Mouse (Mus musculus) lung, adult 18-20 months (tissue): ENCODE measurements around the gene Duxf3.
"Not testable (repeated sequence)": the region's sequence is repeated elsewhere in the genome, so short reads cannot be mapped to it uniquely, and the experiment has no call there.

Experiments used
- DNase-seq, 2 experiments: peaks; one replicate each; pipeline ENCODE4 v3.0.0; 2022; ENCODE audit warnings: mixed read lengths in 2 of 2

Gene Duxf3

DNA sequence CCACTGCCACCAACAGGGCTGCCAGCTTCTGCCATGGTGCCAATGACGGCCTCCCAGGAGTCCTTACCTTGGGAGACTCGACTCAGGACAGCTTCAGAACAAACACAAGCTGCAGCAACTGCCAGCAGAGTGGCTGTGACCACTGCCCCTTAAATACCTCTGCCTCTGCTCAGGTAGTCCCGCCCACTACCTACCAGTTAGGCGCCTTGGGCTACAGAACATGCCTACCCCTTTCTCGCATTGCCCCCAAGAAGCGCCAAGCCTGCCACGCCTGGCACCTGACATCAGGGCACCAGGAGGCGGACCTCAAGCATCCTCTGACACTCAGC, at the start of gene Duxf3:
Gene Duxf3, minus strand, starts transcription at position 35 of the 329 bp plus-strand sequence.
- peak in 1 of 2 experiments; percentile 31 for DNase-seq

DNA sequence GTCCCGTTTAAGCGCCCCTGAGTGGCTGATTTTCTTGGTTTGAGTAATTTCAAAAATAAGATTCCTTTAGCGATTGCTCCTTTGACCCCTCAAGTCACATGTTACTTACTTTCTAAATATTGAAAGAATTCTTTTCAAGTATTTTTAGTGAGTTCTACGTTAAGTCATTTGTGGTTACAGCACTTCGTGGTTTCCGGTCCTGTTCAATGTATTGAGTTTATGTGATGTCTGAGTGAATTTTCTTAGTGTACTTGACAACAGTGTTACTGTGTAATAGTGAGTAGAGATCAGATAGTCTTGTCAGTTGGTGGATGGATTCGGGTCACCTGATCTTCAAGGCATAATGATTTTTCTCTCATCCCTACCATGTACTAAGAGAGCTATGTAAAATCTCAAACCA, 49.8 kb upstream of the Duxf3 start:
- no peak for DNase-seq

DNA sequence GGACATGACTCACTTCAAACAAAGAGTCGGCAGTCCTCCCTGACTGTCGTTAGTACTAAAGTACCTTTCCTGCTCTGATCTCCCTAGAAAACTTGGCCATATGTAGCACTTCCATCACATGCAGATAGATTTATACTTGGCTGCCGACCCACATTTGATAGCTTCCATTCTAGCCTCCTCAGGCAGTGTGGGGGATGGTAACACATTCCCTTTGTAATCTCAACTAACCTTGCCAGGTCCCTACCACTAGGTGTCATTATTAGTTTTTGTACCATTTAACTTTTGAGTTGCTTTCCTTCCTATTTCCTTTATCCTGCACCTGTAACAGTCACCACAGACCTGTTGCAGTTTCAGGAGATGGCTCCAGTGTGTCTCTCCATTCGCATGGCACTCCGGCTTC, 26.0 kb upstream of the Duxf3 start:
- no peak for DNase-seq

DNA sequence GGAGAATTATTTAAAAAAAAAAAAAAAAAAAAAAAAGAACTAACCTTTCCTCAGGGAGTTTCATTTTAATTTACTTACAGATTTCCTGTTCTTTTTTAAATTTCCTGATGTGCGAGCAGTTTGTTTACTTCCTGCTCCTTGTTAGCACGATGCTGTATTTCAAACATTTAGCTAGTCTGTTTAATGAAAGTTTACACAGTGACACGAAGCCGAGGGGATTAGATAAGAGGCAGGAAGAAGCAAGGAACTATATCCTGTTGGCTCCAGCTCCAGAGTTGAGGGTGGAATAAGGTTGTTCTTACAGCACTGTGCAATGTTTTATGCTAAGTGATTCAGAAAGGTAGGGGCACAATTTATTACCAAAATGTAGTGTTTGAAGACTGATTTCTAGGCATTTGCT, 23.5 kb upstream of the Duxf3 start:
- DNase-seq: peak in 1 of 2 experiments; percentile 64

DNA sequence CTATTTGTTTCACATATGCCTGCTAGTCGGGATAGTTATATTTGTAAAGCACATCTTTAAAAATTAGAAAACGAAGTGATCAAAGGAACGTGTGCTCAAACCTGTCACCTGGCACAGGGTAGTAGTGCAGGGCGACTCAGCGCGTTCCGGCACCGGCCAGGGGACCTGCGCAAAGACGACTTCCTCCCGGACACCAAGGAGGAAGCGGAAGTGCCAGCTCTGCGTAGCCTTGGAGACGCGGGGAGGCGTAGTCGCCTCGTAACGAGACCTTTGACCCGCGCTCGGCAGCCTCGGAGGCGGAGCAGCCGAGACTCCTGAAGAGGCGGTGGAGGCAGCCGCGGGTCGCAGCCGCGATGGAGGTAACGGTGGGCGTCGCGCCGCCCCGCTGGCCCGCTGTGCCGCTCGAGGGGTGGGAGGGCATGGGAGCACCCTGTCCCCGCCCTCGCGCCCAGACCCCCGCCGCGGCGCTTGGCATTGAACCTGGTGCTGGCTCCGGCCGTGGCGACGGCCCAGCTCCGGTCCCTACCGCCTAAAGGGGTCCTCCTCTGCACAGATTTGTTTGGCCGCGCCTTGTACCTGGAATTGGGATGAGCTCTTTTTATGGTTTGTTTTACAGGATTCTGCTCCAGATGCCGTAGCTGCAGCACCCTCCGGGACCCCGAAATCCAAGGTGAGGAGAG, 22.9 kb upstream of the Duxf3 start, which contains the start of gene Gcc2:
Gene Gcc2, plus strand, starts transcription at position 285 of the 680 bp plus-strand sequence.
- peak; percentile 95 to 97 for DNase-seq

DNA sequence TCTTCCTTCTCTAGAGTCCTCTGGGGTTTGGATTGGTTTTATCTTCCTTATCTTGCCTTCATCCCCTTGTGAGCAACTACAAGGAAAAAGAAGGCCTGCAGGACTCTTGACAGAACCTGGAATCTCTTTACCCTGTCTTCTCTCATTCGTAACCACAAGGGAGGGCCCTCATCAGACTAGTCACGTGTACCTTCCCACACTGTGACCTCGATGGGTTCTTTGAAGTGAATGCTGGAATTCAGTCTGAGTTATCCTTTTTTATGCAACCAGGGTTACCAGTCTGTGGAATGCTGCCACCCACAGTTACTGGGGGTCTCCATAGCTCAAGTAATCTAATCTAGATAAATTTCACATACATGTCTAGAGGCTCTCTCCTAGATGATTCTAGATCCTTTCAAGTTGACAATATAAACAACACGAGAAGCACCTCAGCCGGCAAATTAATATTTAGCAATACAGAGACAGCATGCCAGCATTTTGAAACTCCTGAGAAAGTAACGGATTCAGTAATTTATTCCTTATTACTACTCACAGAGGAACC, 22.2 kb upstream of the Duxf3 start:
- DNase-seq: no peak

DNA sequence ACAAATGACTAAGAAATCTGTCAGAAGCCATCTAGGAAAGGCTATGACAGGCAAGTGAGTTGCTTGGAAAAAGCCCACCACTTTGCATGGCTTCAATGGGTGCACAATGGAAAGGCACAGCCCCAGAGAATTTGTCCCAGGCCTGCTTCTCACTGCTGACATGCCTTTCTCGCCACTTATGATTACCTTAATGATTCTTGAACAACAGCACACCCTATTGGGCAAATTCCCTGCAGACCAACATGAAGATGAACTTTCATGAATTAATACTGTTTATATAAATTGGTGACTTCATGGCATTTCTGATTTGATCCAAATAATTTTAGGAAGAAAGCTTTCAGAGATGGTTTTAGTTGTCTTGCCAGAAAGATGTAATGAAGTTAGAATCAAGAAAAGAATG, 17.1 kb upstream of the Duxf3 start:
- DNase-seq: no peak

DNA sequence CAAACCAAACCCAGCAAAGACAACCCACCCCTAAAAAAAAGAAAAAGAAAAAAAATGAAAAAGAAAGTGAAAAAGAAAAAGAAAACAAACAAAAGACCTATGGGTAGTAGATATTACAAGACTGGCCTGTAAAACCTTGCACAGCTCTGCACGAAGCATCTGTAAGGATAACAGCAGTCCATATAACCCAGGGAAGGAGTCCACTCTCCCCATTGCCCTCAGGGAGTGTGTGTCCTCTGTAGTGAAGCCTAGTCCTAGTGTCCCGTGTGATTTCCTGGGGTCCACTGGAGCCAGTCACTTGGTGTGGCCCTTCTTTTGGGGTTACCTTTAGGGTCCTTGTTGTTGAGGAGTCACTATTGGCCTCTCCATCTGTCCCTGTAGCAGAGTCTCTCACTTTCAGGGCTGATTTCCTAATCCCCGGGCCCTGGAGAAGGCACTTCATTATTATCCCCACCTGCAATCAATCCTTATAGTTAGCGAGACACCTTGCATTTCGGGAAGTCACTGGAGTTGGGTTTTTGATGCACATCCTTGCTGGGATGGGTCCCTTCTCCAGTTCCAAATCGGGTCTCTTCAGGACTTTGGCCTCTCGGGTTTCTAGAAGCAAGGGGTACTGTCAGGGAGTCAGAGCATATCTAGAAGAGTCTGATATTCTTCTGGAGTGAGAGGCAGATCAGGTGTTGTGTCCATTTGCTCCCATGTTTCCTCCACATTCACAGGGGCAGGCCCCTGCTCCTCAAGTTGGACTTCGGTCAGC, 6.7 kb upstream of the Duxf3 start:
- DNase-seq: peak in 1 of 2 experiments; percentile 64

DNA sequence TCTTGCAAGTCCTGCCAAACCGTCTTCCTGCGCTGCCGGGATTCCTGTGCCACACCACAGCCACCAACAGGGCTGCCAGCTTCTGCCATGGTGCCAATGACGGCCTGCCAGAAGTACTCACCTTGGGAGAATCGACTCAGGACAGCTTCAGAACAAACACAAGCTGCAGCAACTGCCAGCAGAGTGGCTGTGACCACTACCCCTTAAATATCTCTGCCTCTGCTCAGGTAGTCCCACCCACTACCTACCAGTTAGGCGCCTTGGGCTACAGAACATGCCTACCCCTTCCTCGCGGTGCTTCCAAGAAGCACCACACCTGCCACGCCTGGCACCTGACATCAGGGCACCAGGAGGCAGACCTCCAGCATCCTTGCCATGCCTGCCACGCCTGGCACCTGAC, 4.1 kb upstream of the Duxf3 start, which contains the start of gene Gm4981:
Gene Gm4981, minus strand, starts transcription at position 89 of the 400 bp plus-strand sequence.
- DNase-seq: no peak

DNA sequence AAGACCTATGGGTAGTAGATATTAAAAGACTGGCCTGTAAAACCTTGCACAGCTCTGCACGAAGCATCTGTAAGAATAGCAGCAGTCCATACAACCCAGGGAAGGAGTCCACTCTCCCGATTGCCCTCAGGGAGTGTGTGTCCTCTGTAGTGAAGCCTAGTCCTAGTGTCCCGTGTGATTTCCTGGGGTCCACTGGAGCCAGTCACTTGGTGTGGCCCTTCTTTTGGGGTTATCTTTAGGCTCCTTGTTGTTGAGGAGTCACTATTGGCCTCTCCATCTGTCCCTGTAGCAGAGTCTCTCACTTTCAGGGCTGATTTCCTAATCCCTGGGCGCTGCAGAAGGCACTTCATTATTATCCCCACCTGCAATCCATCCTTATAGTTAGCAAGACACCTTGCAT, 2.5 kb upstream of the Duxf3 start:
- DNase-seq: peak in 1 of 2 experiments; percentile 23

DNA sequence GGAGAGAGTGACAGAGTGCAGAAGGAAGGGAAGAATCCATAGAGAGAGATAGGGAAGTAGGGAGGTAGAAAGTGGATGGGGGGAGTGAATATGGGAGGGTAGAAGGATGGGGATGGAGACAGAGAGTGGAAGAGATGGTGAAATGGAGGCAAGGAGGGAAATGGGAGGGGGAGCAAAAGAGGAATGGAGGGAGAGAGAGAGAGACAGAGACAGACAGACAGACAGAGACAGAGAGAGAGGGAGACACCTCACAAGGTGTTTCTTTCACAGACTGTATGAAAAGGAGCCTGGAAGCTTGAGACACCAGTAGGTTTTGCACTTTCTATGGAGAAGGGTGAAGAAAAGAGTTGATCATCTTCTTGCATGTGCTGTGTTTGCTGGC, 1.3 kb upstream of the Duxf3 start:
- DNase-seq: not testable (repeated sequence)

DNA sequence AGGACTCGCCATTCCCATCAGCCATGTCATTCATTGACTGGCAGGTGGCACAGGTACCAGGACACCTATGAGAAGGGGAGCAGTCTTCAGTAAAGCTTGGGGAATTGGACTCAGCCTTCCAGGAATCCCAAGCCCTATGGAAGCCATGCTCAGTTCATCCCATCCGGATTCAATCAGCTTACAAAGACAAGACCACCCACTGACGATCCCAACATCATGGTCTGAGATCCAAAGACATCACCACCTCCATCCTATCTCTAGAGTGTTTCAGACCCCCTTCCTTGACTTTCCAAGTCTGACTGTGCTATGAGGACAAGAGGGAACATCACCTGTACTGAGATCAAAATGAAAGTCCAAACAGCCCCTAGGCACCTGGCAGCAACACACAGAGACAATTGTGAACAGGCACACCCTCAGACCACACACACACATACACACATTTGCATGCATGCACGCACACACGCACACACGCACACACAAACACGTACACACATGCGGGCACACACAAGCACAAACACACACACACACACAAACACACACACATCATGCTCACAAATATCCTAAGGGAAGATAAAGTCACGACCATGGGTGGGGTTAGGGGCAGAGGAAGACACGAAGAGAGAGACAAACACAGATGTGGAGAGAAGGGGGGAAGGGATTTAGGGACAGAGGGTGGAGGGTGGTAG, 722 bp upstream of the Duxf3 start:
- peak in 1 of 2 experiments; percentile 33 for DNase-seq

DNA sequence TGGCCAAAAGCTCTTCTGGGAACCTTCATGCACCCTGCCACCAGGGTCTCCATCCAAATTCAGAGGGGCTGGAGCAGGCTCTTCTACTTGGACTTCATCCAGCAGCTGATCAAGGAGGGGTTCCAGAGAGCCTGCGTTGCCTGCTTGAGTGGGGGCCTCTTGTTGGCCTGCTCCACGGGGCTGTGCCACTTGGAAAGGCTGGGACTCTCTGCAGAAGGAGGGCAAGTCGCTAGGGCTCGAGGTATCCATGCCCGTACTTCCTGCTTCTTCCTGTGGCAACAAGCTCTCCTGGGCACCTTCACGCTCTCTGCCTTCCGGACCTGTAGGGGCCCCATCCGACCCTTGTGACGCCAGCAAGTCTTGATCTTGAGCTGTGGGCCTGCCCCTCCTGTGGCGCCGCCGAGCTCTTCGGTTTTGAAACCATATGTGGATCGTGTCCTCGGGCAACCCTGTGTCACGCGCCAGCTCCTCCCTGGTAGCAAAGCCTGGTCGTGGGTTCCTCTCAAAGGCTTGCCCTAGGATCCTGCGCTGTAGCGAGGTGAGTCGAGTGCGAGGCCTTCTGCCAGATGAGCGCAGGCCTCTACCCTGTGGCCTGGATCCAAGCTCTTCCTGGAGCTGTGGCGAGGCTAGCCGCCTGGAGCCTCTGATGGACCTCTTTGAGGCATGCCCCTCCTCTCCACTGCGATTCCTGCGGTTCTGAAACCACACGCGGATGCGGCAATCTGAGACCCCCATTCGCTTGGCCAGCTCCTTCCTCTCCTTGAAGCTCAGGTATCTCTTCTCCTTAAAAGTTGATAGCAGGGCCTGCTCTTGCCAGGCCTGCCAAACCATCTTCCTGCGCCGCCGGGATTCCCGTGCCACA, 465 bp downstream of the Duxf3 start:
- peak; percentile 65 to 76 for DNase-seq

DNA sequence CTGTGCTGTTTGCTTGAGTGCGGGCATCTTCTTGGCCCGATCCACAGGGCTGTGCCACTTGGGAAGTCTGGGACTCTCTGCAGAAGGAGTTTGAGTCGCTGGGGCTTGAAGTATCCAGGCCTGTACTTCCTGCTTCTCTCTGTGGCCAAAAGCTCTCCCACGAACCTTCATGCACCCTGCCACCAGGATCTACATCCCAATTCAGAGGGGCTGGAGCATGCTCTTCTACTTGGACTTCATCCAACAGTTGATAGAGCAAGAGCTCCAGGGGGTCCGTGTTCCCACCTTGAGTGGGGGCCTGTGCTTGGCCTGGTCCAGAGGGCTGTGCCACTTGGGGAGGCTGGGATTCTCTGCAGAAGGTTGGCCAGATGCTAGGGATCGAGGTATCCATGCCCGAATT, 1.4 kb downstream of the Duxf3 start:
- DNase-seq: peak in 1 of 2 experiments; percentile 57

DNA sequence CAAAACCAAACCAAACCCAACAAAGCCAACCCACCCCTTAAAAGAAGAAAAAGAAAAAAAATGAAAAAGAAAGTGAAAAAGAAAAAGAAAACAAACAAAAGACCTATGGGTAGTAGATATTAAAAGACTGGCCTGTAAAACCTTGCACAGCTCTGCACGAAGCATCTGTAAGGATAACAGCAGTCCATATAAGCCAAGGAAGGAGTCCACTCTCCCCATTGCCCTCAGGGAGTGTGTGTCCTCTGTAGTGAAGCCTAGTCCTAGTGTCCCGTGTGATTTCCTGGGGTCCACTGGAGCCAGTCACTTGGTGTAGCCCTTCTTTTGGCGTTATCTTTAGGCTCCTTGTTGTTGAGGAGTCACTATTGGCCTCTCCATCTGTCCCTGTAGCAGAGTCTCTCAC, 2.5 kb downstream of the Duxf3 start:
- not testable (repeated sequence) for DNase-seq

DNA sequence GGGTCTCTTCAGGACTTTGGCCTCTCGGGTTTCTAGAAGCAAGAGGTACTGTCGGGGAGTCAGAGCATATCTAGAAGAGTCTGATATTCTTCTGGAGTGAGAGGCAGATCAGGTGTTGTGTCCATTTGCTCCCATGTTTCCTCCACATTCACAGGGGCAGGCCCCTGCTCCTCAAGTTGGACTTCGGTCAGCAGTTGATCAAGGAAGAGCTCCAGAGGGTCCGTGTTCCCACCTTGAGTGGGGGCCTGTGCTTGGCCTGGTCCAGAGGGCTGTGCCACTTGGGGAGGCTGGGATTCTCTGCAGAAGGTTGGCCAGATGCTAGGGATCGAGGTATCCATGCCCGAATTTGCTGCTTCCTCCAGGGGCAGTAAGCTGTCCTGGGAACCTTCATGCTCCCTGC, 4.7 kb downstream of the Duxf3 start:
- peak in 1 of 2 experiments; percentile 44 for DNase-seq

DNA sequence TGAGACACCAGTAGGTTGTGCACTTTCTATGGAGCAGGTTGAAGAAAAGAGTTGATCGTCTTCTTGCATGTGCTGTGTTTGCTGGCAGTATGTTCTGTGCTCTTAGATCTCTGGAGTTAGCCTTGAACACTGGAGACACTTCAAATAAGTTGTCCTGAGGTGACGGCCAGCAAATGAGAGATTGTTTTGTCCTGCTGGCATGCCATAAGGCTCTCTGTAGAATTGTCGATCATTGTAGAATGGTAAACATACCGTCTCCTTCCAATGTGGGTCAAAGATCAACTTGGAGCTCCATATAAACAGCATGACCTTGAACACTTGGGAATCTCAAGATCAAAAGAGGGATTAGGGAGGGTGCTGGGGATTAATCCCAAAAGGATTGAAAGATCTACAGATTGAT, 6.1 kb downstream of the Duxf3 start:
- not testable (repeated sequence) for DNase-seq

DNA sequence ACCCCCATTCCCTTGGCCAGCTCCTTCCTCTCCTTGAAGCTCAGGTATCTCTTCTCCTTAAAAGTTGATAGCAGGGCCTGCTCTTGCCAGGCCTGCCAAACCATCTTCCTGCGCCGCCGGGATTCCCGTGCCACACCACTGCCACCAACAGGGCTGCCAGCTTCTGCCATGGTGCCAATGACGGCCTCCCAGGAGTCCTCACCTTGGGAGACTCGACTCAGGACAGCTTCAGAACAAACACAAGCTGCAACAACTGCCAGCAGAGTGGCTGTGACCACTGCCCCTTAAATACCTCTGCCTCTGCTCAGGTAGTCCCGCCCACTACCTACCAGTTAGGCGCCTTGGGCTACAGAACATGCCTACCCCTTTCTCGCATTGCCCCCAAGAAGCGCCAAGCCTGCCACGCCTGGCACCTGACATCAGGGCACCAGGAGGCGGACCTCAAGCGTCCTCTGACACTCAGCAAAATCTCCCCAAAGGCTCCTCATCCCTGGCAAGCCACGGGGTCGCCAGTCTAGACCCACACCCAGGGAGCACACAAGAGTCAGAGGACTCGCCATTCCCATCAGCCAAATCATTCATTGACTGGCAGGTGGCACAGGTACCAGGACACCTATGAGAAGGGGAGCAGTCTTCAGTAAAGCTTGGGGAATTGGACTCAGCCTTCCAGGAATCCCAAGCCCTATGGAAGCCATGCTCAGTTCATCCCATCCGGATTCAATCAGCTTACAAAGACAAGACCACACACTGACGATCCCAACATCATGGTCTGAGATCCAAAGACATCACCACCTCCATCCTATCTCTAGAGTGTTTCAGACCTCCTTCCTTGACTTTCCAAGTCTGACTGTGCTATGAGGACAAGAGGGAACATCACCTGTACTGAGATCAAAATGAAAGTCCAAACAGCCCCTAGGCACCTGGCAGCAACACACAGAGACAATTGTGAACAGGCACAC, 7.4 kb downstream of the Duxf3 start, which contains the start of gene AW822073:
Gene AW822073, minus strand, starts transcription at position 104 of the 959 bp plus-strand sequence.
- peak in 1 of 2 experiments; percentile 49 for DNase-seq

DNA sequence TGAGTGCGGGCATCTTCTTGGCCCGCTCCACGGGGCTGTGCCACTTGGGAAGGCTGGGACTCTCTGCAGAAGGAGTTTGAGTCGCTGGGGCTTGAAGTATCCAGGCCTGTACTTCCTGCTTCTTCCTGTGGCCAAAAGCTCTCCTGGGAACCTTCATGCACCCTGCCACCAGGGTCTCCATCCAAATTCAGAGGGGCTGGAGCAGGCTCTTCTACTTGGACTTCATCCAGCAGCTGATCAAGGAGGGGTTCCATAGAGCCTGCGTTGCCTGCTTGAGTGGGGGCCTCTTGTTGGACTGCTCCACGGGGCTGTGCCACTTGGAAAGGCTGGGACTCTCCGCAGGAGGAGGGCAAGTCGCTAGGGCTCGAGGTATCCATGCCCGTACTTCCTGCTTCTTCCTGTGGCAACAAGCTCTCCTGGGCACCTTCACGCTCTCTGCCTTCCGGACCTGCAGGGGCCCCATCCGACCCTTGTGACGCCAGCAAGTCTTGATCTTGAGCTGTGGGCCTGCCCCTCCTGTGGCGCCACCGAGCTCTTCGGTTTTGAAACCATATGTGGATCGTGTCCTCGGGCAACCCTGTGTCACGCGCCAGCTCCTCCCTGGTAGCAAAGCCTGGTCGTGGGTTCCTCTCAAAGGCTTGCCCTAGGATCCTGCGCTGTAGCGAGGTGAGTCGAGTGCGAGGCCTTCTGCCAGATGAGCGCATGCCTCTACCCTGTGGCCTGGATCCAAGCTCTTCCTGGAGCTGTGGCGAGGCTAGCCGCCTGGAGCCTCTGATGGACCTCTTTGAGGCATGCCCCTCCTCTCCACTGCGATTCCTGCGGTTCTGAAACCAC, 8.3 kb downstream of the Duxf3 start:
- DNase-seq: peak; percentile 54 to 72

DNA sequence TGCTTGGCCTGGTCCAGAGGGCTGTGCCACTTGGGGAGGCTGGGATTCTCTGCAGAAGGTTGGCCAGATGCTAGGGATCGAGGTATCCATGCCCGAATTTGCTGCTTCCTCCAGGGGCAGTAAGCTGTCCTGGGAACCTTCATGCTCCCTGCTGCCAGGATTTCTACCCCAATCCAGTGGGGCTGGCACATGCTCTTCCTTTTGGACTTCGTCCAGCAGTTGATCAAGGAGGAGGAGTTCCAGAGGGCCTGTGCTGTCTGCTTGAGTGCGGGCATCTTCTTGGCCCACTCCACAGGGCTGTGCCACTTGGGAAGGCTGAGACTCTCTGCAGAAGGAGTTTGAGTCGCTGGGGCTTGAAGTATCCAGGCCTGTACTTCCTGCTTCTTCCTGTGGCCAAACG, 9.3 kb downstream of the Duxf3 start:
- not testable (repeated sequence) for DNase-seq
